Mouse (Mus musculus) left cerebral cortex, postnatal 25 days (tissue): Measurements from ENCODE around the gene Gm28230. TPM values are rescaled to one million over a fixed set of nuclear protein-coding genes. Genes with fewer than 3 reads are reported as not detected.

Experiments used
- DNase-seq, 2 experiments: peaks; one replicate each; pipeline ENCODE4 v3.0.0; 2022; ENCODE audit warnings: low spot score in 2 of 2, mixed read lengths in 1 of 2
- intact Hi-C: fragments of 180-260 bp; cut with DNase I; formaldehyde crosslinking; loops from one replicate; pipeline ENCODE4 v1.15.1; 2025
- total RNA-seq, 2 experiments: library from RNA; stranded (reverse); gene quantifications; 2 replicates each; pipeline ENCODE4 v1.2.3; 2021

The Gm28230 gene
- total RNA-seq, 2 experiments from 2014 or later, result not detected

DNA sequence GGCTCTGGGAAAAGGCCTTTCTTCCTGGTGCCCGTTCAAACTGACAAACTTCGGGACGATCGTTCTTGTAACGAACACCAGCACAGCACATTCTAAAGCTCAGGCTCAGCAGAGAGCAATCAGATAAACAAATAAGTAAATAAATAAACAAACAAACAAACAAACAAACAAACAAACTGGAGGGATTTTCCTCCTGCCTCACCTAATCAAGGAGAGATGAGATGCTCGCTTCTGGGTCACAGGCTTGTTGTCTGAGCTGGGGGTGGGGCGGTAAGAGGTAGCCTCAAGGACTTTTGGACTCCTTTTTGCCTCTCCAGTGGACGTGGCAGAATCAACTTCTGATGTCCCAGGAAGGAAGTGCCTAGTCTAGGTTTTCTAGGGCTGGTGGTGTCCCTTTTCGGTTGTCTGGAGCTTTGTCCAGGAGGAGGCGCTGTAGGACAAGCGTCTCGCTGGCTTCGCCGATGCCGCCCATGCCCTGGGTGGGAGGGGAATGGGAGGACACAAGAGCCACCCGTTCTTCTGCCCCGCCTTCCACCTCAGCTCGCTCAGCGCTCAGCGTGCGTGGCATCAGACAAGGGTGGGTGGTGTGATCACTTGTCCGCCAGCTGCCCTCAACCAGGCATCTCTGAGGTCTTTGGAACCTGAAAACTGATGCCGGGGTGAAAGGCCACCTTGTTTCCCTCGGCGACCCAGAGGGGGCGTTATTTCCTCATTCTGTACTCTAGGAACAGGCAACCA is 10.9 kb upstream of the Gm28230 start:
- intact Hi-C loops, result loop anchor here (1.0 to 5.0 kb wide), 4 partner anchors 249 to 597 kb away; no protein-coding TSS in a partner anchor
- DNase-seq, result peak; percentile 66 to 70

DNA sequence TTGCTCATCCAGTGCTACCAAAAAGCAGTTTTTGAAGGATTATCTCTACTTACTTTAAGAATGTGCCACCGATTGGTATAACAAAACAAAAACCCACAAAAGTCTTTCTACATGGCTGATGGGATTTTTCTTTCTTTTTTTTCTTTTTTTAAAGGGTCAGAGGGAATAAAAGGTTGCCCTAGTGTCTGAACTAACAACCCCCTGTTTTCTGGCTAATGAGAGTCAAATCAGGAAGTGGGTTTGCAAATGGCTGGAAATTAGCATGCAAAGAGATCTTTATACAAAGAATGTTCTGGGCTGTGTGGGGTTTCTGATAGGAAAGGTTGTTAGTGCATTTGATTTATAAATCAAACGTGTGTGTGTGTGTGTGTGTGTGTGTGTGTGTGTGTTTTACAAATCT is 6.1 kb upstream of the Gm28230 start:
- DNase-seq, result no peak
- intact Hi-C loops, result no loop called here

DNA sequence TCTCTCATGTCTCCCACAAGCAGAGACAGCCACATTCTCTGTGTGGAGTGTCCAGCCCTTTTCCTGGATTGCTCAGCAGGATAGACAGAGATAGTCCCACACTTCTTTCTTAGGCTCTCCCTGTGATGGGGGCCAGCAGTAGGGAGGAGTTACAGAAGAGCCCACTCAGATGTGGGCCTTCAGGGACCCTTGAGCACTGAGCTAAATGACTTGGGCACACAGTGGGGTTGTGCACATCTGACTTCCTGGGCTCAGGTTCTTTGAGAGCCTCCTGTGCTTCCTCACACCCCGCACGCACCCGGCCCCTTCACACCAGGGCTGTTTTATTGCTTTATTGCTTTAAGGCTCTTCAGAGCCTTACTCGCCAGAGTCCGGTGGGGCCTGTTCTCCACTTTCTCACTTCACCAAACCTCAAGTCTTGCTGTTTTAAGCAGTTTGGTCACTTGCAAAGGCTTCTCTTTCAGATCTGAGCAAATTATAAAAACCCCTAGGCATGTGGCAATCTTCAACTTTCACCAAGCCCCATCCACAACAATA is 5.5 kb upstream of the Gm28230 start:
- DNase-seq, result no peak
- intact Hi-C loops, result no loop called here

DNA sequence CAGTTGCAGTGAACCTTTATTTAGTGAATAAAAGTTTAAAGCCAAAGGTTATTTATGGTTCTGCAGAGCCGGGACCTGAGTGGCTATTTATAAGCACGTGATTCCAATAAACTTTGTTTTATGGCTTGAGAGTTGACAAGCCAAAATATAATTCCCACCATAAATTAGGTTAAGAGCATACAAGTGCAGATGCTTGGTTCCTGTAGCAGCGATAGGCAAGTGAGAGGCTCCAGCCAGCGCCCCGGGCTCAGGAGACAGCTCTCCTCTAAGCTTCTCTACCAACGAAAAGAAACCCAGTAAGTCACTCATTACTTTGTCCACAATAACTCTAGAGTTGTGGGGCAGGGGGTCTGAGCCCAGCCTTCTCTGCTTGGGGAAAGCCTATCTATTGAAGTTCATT is 4.6 kb upstream of the Gm28230 start:
- intact Hi-C loops, result no loop called here
- DNase-seq, result no peak

DNA sequence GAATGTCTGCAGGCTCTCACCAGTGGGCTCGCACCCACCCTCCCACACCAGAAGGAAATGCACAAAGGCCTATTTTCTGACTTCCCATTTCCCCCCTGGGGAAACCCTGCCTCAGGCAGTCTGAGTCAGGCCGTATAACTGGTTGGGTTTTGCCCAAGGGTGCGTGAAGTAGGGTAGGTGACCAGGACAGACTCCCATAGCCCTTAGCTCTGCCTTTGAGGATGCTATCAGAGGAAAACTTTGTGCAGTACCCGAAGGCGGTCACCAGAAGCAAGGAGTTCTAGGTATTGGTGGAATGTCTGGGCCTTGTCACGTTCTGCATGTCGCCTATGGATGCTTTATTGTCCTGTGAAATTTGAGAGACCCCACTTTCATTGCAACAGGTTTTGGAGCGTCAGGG is 3.6 kb upstream of the Gm28230 start:
- no peak for DNase-seq
- intact Hi-C loops, result no loop called here

DNA sequence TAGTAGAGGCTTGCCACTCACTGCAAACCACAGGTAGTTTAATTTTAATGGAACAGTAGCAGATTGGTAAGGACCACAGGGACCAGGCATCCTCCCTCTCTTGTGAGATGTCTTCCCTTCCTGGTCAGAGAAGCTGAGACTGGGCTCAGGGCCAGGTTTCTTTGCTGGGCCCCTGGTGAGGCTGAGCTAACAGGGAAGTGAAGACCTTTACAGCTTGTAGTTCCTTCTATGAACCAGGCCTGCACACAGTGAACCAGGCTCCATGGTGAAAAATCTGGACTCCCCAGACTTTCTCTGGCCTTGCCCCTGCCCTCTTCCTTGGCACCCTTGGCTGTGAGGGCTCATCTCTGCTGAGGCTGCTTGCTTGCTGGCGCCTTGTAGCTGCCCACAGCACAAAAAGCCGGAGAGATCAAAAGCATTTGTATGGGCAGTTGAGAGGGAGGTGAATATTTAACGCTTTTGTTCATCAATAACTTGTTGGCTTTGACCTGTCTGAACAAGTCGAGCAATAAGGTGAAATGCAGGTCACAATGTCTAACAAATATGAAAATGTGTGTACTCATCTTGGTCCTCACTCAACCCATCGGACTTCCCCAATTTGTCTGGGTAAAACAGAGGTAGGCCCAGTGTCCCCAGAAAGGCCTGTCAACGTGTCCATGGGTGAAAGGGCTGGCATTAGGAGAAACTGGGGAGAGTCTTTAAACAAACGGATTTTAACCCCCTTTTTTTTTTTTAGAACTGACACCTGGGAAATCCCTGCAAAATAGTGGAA is 2.1 kb upstream of the Gm28230 start:
- no peak for DNase-seq
- intact Hi-C loops, result no loop called here

DNA sequence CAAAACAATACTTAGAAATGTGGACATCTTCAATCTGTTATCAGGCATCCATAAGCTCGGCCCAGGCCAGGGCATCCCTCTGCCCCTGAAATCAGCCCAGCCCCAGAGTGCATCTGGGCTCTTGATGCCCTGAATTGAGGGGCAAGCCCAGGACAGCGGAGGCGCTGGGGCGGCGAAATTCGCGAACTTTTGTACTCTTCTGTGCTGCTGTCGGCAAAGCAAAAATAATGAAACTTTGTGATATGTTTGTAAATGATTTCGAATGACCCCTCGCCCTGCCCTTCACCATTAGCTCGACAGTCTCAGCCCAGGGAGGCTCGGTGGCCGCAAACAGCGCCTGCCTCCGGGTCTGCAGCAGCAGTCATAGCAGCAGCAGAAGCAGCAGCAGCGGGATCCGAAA is 1.4 kb upstream of the Gm28230 start:
- no peak for DNase-seq
- intact Hi-C loops, result no loop called here

DNA sequence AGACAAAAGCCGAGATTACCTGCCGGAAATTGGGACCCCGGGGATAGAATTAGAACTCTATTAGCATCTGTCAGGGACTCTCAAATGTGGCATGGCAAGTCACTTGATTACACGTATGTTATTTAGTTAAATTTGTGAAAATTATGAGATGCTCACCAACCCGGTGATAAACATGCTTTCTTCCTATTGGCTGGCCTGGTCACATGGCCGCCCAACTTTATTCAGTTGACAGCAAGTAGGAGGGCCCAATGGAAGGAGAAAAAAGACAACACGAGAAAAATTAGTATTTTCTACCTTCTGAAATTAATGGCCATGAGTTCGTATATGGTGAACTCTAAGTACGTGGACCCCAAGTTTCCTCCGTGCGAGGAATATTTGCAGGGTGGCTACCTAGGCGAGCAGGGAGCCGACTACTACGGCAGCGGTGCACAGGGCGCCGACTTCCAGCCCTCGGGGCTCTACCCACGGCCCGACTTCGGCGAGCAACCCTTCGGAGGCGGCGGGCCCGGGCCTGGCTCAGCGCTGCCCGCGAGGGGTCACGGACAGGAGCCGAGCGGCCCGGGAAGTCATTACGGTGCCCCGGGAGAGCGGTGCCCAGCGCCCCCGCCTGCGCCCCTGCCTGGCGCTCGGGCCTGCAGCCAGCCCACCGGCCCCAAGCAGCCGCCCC is 578 bp downstream of the Gm28230 start:
- no peak for DNase-seq
- intact Hi-C loops, result no loop called here

DNA sequence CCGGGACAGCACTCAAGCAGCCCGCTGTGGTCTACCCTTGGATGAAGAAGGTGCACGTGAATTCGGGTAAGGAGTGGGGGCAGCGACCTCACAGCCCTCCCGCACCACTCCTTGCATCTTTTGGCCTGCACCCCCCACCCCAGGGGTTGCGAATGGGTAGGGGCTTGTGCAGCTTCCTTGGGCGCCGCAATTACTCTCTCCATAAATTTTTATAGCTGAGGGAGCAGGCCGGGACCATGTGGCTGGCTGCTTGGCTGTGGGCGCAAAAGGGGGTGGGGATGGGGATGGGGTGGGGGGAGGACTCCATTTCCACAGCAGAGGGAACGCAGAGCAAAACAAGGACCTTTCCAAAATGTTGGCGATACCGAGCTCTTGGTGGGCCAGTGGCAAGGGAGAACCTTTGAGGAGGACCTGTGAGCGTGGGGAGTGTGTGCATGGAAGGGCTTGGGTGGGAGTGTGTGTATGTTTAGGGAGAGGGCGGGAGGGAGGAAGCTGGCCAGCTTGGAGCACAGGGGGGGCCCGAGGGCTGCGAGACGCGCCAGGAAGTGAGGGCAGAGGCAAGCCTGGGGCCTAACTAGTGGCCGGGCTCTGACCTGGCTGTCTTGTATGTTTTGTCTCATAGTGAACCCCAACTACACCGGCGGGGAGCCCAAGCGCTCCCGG is 1.2 kb downstream of the Gm28230 start:
- intact Hi-C loops, result no loop called here
- no peak for DNase-seq

DNA sequence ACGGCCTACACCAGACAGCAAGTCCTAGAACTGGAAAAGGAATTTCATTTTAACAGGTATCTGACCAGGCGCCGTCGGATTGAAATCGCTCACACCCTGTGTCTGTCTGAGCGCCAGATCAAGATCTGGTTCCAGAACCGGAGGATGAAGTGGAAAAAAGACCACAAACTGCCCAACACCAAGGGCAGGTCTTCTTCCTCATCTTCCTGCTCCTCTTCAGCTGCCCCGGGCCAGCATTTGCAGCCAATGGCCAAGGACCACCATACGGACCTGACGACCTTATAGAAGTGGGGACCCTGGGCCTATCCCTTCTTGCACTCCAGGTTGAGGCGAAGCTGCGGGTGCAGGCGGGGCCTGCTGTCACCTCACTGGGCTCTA is 1.8 kb downstream of the Gm28230 start:
- intact Hi-C loops, result no loop called here
- DNase-seq, result no peak

DNA sequence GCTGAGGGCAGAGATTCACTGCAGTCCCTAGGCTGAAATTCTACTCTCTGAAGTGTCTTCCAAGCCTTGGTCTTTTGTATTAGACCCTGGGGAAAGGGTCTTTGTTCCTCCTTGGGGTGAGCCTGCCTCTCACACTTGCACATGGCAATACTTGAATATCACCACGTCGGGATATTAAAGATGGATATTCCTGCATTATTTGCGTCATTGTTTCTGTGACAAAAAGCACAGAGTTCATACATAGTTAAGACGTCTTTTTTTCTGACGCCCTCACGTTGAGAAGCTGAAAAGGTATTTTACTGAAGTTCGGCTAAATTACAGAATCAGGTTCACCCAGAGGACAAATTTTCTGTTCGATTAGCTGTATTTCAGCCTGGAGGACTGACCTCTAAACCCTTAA is 3.8 kb downstream of the Gm28230 start:
- intact Hi-C loops, result loop anchor here (10.0 kb wide), 1 partner anchor 1456 kb away; the partner anchor contains the start of gene Sp9
- no peak for DNase-seq

DNA sequence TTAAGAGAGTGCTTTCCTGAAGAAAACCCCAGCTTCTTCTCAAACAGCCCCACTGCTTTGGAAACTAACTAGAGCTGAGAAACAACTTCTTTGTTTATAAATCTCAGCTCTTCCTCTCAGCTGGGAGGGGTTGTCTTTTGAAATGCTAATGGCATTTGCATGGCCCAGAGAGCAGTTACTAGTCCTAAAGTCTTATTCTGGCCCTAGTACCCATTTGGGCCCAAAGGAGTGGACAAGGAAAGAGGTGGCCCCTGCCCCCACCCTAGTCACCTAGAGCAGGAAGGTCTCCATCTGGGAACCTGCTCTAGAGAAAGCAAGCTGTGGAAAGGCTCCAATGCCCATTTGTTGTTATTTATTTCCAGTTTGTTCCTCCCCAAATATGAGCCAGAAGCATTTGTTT is 4.5 kb downstream of the Gm28230 start:
- no peak for DNase-seq
- intact Hi-C loops, result loop anchor here (10.0 kb wide), 1 partner anchor 1456 kb away; the partner anchor contains the start of gene Sp9

DNA sequence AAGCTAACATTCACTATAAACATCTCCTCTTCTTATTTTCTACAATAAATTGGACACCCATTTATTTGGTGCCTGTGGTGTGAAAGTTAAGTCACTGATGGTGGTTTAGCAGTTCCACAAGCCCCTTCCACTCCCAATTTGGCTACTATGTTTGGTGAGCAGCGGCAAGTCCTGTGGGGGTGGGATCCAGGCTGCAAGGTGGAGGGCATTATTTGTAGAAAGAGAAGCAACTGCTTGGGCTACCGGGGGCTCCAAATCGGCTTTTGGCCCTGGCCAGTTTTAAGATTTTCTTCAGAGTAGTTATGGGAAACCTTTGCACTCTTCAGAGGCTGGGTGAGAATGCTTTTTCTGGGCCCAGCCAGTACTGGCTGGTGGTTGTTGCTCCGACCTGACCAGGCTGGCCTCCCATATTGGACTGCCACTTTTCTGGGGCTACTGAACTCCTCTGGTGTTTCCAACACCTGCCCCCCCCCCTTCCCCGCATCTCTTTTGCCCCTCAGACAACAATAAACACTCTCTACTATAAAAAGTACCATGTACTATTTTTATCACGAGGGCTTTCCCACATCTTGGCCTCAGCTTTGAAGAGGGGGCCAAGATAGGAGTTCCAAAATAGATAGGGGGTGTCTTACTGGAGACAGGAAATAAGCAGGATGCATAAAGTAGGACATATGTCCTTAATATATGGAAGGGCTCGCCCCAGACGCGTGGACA is 5.4 kb downstream of the Gm28230 start:
- intact Hi-C loops, result loop anchor here (10.0 kb wide), 1 partner anchor 1457 kb away; the partner anchor contains the start of gene Sp9
- no peak for DNase-seq

DNA sequence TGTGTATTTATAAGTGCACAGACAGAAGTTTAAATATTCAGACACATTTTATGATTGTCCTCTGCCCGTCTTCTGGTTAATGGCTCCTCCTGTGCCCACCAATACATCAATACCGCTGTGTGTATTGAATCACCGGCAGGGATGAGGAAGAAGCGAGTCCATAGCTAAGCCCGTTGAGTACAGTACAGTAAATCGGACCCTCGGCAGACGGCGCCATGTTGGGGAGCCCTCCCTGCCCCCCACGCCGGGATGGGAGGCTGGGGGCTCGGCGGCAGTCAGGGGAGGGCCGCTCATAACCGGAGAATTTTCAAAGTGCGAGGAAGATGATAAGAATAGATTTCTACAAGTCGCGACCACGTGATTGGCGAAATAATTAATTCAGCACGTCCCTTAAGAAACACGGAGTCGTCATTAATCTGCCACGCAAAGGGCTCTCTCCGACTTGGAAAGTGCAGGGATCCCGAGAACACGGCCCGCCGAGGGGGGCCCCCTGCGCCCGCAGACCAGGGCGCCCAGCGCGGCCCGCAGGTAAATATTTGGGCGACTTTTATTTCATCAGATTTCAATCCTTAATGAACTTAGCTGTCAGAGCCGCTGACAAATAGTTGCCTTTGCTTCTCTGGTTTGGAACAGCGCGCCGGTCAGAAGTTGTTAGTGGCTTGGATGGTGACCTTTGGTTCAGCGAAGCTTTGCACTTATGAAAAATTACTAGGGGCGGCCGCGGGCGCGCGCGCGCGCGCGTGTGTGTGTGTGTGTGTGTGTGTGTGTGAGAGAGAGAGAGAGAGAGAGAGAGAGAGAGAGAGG is 6.2 kb downstream of the Gm28230 start:
- DNase-seq, result no peak
- intact Hi-C loops, result loop anchor here (10.0 kb wide), 1 partner anchor 1458 kb away; the partner anchor contains the start of gene Sp9

DNA sequence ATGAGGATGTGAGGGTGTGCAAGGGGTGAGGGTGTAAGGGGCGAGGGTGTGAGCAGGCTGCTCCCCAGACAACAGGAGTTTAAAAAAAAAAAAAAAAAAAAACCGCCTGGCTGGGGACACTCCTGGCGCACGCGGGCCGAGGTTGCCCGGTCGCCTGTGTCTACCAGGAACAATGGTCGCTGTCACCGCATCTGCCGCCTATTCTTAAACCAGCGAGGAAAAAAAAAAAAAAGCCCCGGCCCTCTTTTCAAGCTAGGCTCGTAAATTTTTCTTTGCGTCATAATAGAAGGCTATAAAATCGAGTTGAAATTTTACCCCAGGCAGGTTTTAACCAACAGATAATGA is 6.8 kb downstream of the Gm28230 start:
- DNase-seq, result no peak
- intact Hi-C loops, result loop anchor here (10.0 kb wide), 1 partner anchor 1458 kb away; the partner anchor contains the start of gene Sp9

DNA sequence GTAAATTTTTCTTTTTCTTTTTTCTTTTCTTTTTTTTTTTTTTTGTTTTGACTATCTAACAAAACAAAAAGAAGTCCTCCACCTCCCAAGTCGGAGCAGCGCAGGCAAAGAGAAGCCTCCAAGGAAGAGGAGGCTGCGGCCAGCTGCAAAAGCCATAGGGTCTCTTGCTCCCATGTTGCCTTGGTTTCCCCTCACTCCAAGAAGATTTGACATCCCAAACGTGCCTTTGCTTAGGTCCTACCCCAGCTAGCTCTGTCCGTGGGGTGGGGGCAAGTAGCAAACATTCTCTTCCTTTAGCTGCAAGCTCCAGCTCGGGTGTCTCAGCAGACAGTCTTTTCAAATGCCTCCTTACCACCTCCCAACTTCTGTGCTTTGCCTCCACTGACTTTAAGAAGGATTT is 7.2 kb downstream of the Gm28230 start:
- DNase-seq, result no peak
- intact Hi-C loops, result loop anchor here (10.0 kb wide), 1 partner anchor 1459 kb away; the partner anchor contains the start of gene Sp9

DNA sequence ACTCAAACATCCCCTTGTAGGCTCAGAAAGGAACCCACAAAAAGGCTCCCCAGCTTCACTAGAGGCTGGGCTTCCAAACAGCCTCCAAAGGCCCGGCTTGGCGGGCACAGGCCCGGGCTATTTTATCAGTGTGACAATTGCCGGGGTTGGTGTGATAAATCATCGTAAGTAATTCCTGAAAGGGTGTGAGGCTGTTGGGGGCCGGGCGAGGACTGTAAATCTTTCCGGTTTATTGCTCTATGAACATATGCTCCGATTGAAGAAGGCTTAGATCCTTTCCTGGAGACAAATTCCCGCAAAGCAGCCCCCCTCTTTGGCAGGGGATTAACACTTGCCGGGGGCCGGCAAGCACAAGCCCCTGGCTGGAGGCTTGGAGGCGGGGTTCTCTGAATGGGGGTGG is 7.9 kb downstream of the Gm28230 start:
- no peak for DNase-seq
- intact Hi-C loops, result loop anchor here (10.0 kb wide), 1 partner anchor 1460 kb away; the partner anchor contains the start of gene Sp9
